Mouse (Mus musculus) thymus, adult 2 months (tissue): ENCODE measurements at regions not wholly inside any gene's neighbourhood (a gene's known extent, or its start where the extent isn't known, plus 50 kb on each side); places are given as distances from the start of the nearest gene placed in this dataset.

Source experiments
- CTCF ChIP-seq: fragments of 200-500 bp; IDR thresholded peaks from 2 replicates; pipeline ENCODE4 v1.5.1; 2012; ENCODE audit warnings: mild to moderate bottlenecking, control low read depth, low read length, moderate library complexity, borderline replicate concordance; ENCODE audit not compliant: control insufficient read depth, poor library complexity, insufficient read depth; ENCODE audit errors: extremely low read depth
- POLR2A ChIP-seq: fragments of 200-500 bp; IDR thresholded peaks from 2 replicates; pipeline ENCODE4 v1.6.1; 2012; ENCODE audit warnings: mild to moderate bottlenecking, low read length, control low read depth, moderate library complexity; ENCODE audit not compliant: control insufficient read depth, poor library complexity, insufficient read depth; ENCODE audit errors: extremely low read depth

DNA sequence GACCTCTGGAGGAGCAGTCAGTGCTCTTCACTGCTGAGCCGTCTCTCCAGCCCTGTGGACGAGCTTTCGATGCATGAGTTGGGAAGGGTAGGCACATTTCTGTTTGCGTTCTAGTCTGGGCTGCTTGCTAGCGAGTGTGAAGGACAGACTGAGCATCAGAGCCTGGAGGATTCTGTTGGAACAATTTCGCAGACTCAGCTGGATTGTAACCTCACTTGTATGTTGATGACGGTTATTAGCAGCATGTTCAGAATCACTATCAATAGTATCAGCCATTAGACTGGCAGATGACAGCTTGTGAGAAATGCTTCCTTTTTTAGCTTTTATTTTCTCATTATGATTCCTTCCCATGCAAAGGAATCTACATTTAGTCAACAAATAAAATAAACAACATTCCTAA is 923.5 kb upstream of the Car8 start:
- TF ChIP-seq POLR2A (no peak), CTCF (no peak)
